Mouse (Mus musculus): Measurements from ENCODE around the gene Sox18. TPM values are rescaled to one million over a fixed set of nuclear protein-coding genes. Genes with fewer than 3 reads are reported as not detected.

The Sox18 gene
- polyA plus RNA-seq, 1 experiment from 2014 or later: 84.1 TPM

DNA sequence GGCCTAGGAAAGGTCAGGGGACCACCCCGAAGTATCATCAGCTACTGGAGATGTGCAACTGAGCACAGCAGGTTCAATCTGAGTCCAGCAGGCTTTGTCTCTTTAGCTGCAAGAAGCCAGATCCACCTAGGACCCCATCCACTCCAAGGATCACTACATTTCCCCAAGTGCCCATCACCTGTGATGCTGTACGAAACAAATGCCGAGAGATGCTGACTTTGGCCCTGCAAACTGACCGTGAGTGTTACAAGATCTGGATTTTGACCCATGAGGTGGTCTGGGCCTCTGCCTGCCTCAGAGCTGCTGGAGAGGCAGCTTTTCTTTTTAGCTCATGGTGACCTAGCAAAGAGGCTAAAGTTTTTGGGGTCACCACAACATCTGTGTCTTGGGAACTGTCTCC lies 14.2 kb upstream of the Sox18 start:
- H3K4me1 ChIP-seq (replicated peaks; ENCODE audit: control insufficient read depth, insufficient read depth, low read length): peaks cover 5% of the 10 kb centered on the region
- no peak overlapping the region for H3K4me2 ChIP-seq (ENCODE audit: low read depth, low read length)
- no peak overlapping the region for H3K4me3 ChIP-seq (ENCODE audit: low read length)
- 84% methylated on average over 4 of the region's 4 CpGs for WGBS
- no peak overlapping the region for H3K9ac ChIP-seq (ENCODE audit: low read length)
- no peaks in the 10 kb centered on the region for H3K9me3 ChIP-seq (ENCODE audit: control insufficient read depth, low read length)
- peaks cover 11% of the 10 kb centered on the region for H3K36me3 ChIP-seq (ENCODE audit: control insufficient read depth, insufficient read depth, low read length)
- ATAC-seq (ENCODE audit: low read depth): no peak
- no peak overlapping the region for H3K27ac ChIP-seq (ENCODE audit: low read length)
- no peaks in the 10 kb centered on the region for H3K27me3 ChIP-seq (ENCODE audit: control insufficient read depth, insufficient read depth, low read depth, low read length)

DNA sequence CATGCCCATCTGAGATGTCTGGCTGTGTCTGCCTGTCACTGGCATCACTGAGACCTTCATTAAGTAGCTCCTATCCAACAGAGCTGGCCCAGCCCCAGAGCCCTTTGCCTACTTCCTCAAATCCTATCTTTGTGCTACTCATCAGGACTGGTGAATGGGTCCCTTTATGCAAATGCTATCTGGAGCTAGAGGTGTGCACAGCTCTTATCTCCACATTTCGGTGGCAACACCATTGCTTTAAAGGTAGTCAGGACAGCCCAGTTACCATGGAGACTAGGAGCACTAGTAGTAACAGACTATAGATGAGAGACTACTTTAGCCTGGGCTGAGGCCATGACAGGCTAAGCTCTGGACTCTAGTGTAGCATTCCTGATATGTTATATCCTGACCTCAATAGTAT lies 13.3 kb upstream of the Sox18 start:
- Histone ChIP-seq H3K4me2 (ENCODE audit: low read depth, low read length) (no peak overlapping the region), H3K4me1 (replicated peaks; ENCODE audit: control insufficient read depth, insufficient read depth, low read length) (peaks cover 8% of the 10 kb centered on the region), H3K27ac (ENCODE audit: low read length) (no peak overlapping the region), H3K27me3 (ENCODE audit: control insufficient read depth, insufficient read depth, low read depth, low read length) (no peaks in the 10 kb centered on the region), H3K4me3 (ENCODE audit: low read length) (no peak overlapping the region), H3K9ac (ENCODE audit: low read length) (no peak overlapping the region), H3K36me3 (ENCODE audit: control insufficient read depth, insufficient read depth, low read length) (peaks cover 11% of the 10 kb centered on the region), H3K9me3 (ENCODE audit: control insufficient read depth, low read length) (no peaks in the 10 kb centered on the region)
- no peak for ATAC-seq (ENCODE audit: low read depth)
- 50% methylated on average over 1 of the region's 1 CpGs for WGBS

DNA sequence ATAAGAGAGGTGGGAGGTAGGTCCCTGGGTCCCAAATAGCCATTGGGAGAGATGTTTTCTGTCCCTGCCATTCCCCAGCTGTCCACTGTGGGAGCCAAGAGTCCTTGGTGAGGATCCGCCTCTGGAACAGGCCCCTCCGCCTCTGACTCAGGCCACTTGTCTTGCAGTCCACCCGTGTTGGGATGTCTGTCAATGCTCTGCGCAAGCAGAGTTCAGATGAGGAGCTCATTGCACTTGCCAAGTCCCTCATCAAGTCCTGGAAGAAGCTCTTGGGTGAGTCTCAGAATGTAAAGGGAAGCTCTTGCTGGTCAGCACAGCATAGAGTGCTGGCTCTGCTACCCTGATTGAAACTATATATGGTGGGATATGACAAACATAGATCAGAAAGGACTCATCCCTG lies 11.9 kb upstream of the Sox18 start:
- no peak overlapping the region for H3K27ac ChIP-seq (ENCODE audit: low read length)
- H3K9ac ChIP-seq (ENCODE audit: low read length): no peak overlapping the region
- no peaks in the 10 kb centered on the region for H3K27me3 ChIP-seq (ENCODE audit: control insufficient read depth, insufficient read depth, low read depth, low read length)
- H3K36me3 ChIP-seq (ENCODE audit: control insufficient read depth, insufficient read depth, low read length): peaks cover 7% of the 10 kb centered on the region; the same call in 1 of the 2 replicates
- peaks cover 14% of the 10 kb centered on the region for H3K4me1 ChIP-seq (replicated peaks; ENCODE audit: control insufficient read depth, insufficient read depth, low read length)
- H3K4me2 ChIP-seq (ENCODE audit: low read depth, low read length): no peak overlapping the region
- ATAC-seq (ENCODE audit: low read depth): no peak
- WGBS: 50% methylated on average over 4 of the region's 4 CpGs
- H3K9me3 ChIP-seq (ENCODE audit: control insufficient read depth, low read length): no peaks in the 10 kb centered on the region
- no peak overlapping the region for H3K4me3 ChIP-seq (ENCODE audit: low read length)

DNA sequence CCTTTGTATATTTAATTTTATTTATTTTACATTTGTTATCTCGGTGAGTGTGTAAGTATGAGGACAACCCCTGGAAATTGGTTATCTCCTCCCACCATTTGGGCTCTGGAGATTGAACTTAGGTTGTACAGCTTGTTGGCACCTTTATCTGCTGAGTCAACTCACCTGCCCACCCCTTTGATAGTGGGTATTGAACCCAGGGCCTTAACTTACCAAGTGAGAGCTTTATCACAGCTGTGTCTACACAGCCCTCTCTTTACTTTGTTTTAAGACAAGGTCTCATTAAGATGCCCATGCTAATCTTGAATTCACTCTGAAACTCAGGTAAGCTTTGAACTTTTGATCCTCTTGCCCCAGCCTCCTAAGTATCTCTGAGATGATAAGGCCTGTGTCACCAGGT lies 10.5 kb upstream of the Sox18 start:
- Histone ChIP-seq H3K27ac (ENCODE audit: low read length) (no peak overlapping the region), H3K4me1 (replicated peaks; ENCODE audit: control insufficient read depth, insufficient read depth, low read length) (peaks cover 14% of the 10 kb centered on the region), H3K27me3 (ENCODE audit: control insufficient read depth, insufficient read depth, low read depth, low read length) (no peaks in the 10 kb centered on the region), H3K4me3 (ENCODE audit: low read length) (no peak overlapping the region), H3K4me2 (ENCODE audit: low read depth, low read length) (no peak overlapping the region), H3K36me3 (ENCODE audit: control insufficient read depth, insufficient read depth, low read length) (peaks cover 5% of the 10 kb centered on the region; the same call in 1 of the 2 replicates), H3K9me3 (ENCODE audit: control insufficient read depth, low read length) (no peaks in the 10 kb centered on the region), H3K9ac (ENCODE audit: low read length) (no peak overlapping the region)
- no peak for ATAC-seq (ENCODE audit: low read depth)
- WGBS: 55% methylated on average over 1 of the region's 1 CpGs

DNA sequence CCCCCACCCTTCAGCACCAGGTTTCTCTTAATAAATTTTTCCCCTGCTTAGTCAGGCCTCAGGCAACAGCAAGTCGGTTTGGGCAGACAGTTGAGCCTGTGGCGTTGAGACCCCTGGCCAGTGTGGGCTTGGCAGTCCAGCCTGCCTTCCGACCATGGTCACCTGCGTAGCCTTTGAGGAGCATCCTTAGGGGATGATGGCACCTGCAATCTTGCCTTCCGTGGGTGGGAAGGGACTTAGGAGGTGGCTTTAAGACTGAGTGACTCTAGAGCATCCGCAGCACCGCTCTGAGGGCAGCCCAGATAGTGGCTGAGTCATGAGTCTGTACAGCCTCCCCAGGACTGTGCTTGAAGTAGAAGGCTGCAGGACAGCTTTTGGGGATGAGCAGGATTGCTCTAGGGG lies 9.3 kb upstream of the Sox18 start:
- H3K9me3 ChIP-seq (ENCODE audit: control insufficient read depth, low read length): no peaks in the 10 kb centered on the region
- H3K4me3 ChIP-seq (ENCODE audit: low read length): peak overlapping the region; percentile 72
- peak overlapping the region; percentile 80 for H3K4me2 ChIP-seq (ENCODE audit: low read depth, low read length)
- H3K27ac ChIP-seq (ENCODE audit: low read length): peak overlapping the region; percentile 51
- peaks cover 14% of the 10 kb centered on the region for H3K4me1 ChIP-seq (replicated peaks; ENCODE audit: control insufficient read depth, insufficient read depth, low read length)
- 13% methylated on average over 7 of the region's 7 CpGs for WGBS
- H3K9ac ChIP-seq (ENCODE audit: low read length): peak overlapping the region; percentile 89
- no peaks in the 10 kb centered on the region for H3K36me3 ChIP-seq (ENCODE audit: control insufficient read depth, insufficient read depth, low read length)
- H3K27me3 ChIP-seq (ENCODE audit: control insufficient read depth, insufficient read depth, low read depth, low read length): no peaks in the 10 kb centered on the region
- no peak; the same call in 1 of the 2 replicates for ATAC-seq (ENCODE audit: low read depth)

DNA sequence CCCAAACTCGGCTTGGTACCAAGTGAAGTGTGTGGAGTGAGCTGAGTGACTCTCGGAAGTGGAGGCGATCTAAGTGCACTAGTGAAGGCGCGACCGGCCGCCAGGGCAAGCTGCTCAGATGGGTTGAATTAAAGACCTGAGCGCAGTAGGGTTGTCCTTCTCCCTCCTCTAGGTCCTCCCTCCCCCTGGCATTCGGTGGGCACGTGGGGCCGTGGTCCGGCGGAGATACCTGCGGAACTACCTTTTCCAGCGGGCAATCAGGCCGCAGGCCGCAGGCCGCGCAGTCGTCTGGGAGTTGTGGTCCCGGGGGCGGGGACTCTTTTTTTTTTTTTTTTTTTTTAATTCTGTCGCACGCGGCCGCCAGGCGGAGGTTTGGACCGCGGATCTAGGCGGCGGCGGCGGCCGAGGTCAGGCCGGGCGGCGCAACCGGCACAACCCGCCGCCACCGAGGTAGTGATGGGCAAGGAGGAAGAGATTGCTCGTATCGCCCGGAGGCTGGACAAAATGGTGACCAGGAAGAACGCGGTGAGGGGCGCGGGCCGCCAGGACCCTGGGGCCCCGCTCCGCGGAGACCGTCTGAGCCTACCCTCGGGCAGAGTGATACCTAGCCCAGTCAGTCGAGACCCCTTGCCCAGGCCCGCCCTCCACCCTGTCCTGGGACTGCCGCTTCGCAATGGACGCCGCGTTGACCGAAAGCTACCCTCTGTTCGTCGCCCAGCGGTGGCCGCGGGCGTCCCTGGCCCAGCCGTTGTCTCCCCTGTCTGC lies 8.7 kb upstream of the Sox18 start, which contains the start of gene Tcea2:
Tcea2 (plus strand) TSS at position 360 of the 765 bp plus-strand sequence.
- no peaks in the 10 kb centered on the region for H3K9me3 ChIP-seq (ENCODE audit: control insufficient read depth, low read length)
- under 1% methylated on average over 68 of the region's 69 CpGs for WGBS
- H3K27me3 ChIP-seq (ENCODE audit: control insufficient read depth, insufficient read depth, low read depth, low read length): no peaks in the 10 kb centered on the region
- peak within 1 kb of the TSS; percentile 72 for H3K4me3 ChIP-seq (ENCODE audit: low read length)
- H3K4me2 ChIP-seq (ENCODE audit: low read depth, low read length): peak within 1 kb of the TSS; percentile 80
- ATAC-seq (ENCODE audit: low read depth): peak; percentile 41
- peaks cover 19% of the 10 kb centered on the region for H3K4me1 ChIP-seq (replicated peaks; ENCODE audit: control insufficient read depth, insufficient read depth, low read length)
- H3K27ac ChIP-seq (ENCODE audit: low read length): peak within 1 kb of the TSS; percentile 65
- peak within 1 kb of the TSS; percentile 89 for H3K9ac ChIP-seq (ENCODE audit: low read length)
- H3K36me3 ChIP-seq (ENCODE audit: control insufficient read depth, insufficient read depth, low read length): no peaks in the 10 kb centered on the region

DNA sequence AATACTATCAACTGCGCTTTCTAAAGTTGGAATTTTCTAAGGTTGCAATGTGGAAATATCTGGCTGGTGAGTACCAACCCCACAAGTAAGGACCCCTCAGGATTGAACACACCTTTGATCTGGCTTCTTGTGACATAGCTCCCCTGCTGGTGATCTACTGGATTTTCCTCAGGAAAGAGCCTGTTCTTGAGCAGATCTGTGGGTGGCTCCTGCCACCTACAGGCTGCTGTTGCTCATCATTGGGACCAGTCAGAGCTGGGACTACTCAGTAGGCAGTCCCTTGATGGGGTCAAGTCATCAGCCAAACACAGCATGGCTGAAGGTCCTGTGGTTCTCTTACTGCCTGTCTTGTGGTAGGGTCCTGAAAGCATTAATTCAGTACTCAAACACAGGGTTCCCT lies 7.3 kb upstream of the Sox18 start:
- H3K27me3 ChIP-seq (ENCODE audit: control insufficient read depth, insufficient read depth, low read depth, low read length): no peaks in the 10 kb centered on the region
- no peak overlapping the region for H3K4me3 ChIP-seq (ENCODE audit: low read length)
- no peaks in the 10 kb centered on the region for H3K9me3 ChIP-seq (ENCODE audit: control insufficient read depth, low read length)
- H3K9ac ChIP-seq (ENCODE audit: low read length): no peak overlapping the region
- no peak overlapping the region for H3K27ac ChIP-seq (ENCODE audit: low read length)
- peaks cover 25% of the 10 kb centered on the region for H3K4me1 ChIP-seq (replicated peaks; ENCODE audit: control insufficient read depth, insufficient read depth, low read length)
- peak; percentile 73 for ATAC-seq (ENCODE audit: low read depth)
- 46% methylated on average over 1 of the region's 1 CpGs for WGBS
- no peaks in the 10 kb centered on the region for H3K36me3 ChIP-seq (ENCODE audit: control insufficient read depth, insufficient read depth, low read length)
- H3K4me2 ChIP-seq (ENCODE audit: low read depth, low read length): no peak overlapping the region

DNA sequence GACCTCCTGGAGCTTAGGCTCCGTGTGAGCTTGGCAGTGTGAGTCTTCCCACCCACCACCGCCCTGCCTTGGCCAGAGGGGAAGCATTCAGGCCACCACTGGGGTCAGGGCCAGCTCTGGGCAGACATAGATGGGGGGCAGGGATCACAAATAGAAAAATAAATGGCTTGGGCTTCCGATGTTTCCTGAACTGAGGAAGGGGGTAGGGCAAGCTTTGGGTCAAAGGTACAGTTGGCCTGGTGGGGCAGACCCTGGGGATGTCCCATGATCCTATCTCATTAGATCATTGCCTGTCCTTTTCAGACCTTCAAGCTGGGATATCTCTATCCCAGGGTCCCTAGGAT lies 6.3 kb upstream of the Sox18 start:
- Histone ChIP-seq H3K4me3 (ENCODE audit: low read length) (no peak overlapping the region), H3K4me2 (ENCODE audit: low read depth, low read length) (no peak overlapping the region), H3K4me1 (replicated peaks; ENCODE audit: control insufficient read depth, insufficient read depth, low read length) (peaks cover 28% of the 10 kb centered on the region), H3K9me3 (ENCODE audit: control insufficient read depth, low read length) (no peaks in the 10 kb centered on the region), H3K9ac (ENCODE audit: low read length) (no peak overlapping the region), H3K36me3 (ENCODE audit: control insufficient read depth, insufficient read depth, low read length) (no peaks in the 10 kb centered on the region), H3K27ac (ENCODE audit: low read length) (peak overlapping the region; percentile 82), H3K27me3 (ENCODE audit: control insufficient read depth, insufficient read depth, low read depth, low read length) (peaks cover 4% of the 10 kb centered on the region)
- 46% methylated on average over 3 of the region's 3 CpGs for WGBS
- peak; percentile 27; the same call in 1 of the 2 replicates for ATAC-seq (ENCODE audit: low read depth)

DNA sequence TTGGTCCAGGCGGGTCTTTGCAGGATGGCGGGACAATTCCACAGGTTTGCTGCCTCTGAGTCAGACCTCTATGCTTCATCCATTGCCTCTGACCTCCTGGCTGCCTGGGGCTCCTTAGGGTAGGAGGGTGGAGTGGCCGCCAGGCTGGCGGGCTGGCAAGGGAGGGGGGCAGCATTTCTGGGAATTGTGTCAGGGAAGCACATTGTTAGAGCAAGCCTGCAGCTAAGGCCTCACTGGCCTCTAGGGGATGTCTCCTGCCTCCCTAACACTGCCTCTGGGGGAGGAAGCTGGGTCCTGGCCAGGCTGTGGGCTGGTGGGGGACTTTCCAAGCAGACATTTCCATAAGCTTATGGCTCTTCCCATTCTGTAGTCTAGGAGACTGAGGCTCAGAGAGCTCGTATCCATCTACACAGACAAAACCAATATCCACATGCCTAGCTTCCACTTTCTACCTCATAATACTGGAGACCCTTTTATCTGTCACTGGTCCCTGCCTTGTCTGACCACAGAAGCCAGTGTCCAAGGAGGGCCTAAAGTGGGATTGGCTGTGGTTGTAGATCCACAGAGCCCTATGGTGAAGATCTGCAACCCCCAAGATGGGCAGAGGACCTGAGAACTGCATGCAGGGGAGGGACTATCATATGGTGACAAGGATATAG lies 5.8 kb upstream of the Sox18 start:
- H3K9me3 ChIP-seq (ENCODE audit: control insufficient read depth, low read length): no peaks in the 10 kb centered on the region
- peak; percentile 24; the same call in 1 of the 2 replicates for ATAC-seq (ENCODE audit: low read depth)
- H3K4me1 ChIP-seq (replicated peaks; ENCODE audit: control insufficient read depth, insufficient read depth, low read length): peaks cover 28% of the 10 kb centered on the region
- no peak overlapping the region for H3K4me3 ChIP-seq (ENCODE audit: low read length)
- H3K36me3 ChIP-seq (ENCODE audit: control insufficient read depth, insufficient read depth, low read length): no peaks in the 10 kb centered on the region
- H3K9ac ChIP-seq (ENCODE audit: low read length): no peak overlapping the region; the same call in 1 of the 2 replicates
- peaks cover 9% of the 10 kb centered on the region for H3K27me3 ChIP-seq (ENCODE audit: control insufficient read depth, insufficient read depth, low read depth, low read length)
- peak overlapping the region; percentile 82 for H3K27ac ChIP-seq (ENCODE audit: low read length)
- WGBS: 62% methylated on average over 5 of the region's 5 CpGs
- no peak overlapping the region for H3K4me2 ChIP-seq (ENCODE audit: low read depth, low read length)
